Mouse (Mus musculus): ENCODE measurements at regions not wholly inside any gene's neighbourhood (a gene's known extent, or its start where the extent isn't known, plus 50 kb on each side); places are given as distances from the start of the nearest gene placed in this dataset.
A peak's percentile ranks its signal among the peaks of the same experiment; 100 is the strongest.

GRCm38 (mm10) chr6:140239356-140239755 is 184.5 kb upstream of the Plekha5 start:
- Histone ChIP-seq H3K27ac (replicated peaks; ENCODE audit: low read depth, low read length) (no peak overlapping the region), H3K36me3 (ENCODE audit: control insufficient read depth, insufficient read depth, low read length) (no peaks in the 10 kb centered on the region), H3K9ac (ENCODE audit: low read depth, low read length) (no peak overlapping the region), H3K9me3 (ENCODE audit: control insufficient read depth, low read length) (no peaks in the 10 kb centered on the region), H3K4me3 (ENCODE audit: low read depth, low read length) (no peak overlapping the region), H3K4me1 (ENCODE audit: control insufficient read depth, insufficient read depth, low read length) (no peaks in the 10 kb centered on the region), H3K27me3 (replicated peaks; ENCODE audit: control insufficient read depth, insufficient read depth, low read length) (no peaks in the 10 kb centered on the region), H3K4me2 (ENCODE audit: low read depth, low read length) (no peak overlapping the region)
- WGBS = 82% methylated on average over 8 of the region's 8 CpGs
- DNase-seq (ENCODE audit: low spot score) (no peak), ATAC-seq (ENCODE audit: low read depth) (no peak)

GRCm38 (mm10) chr6:140231537-140231936 is 190.3 kb upstream of the Plcz1 start:
- Histone ChIP-seq H3K9me3 (ENCODE audit: control insufficient read depth, low read length) (no peaks in the 10 kb centered on the region), H3K27ac (replicated peaks; ENCODE audit: low read depth, low read length) (no peak overlapping the region), H3K4me3 (ENCODE audit: low read depth, low read length) (no peak overlapping the region), H3K36me3 (ENCODE audit: control insufficient read depth, insufficient read depth, low read length) (no peaks in the 10 kb centered on the region), H3K9ac (ENCODE audit: low read depth, low read length) (no peak overlapping the region), H3K27me3 (replicated peaks; ENCODE audit: control insufficient read depth, insufficient read depth, low read length) (no peaks in the 10 kb centered on the region), H3K4me2 (ENCODE audit: low read depth, low read length) (no peak overlapping the region), H3K4me1 (ENCODE audit: control insufficient read depth, insufficient read depth, low read length) (no peaks in the 10 kb centered on the region)
- DNase-seq (ENCODE audit: low spot score) (no peak), ATAC-seq (ENCODE audit: low read depth) (no peak)
- 87% methylated on average over 4 of the region's 4 CpGs for WGBS

GRCm38 (mm10) chr6:140229295-140229694 is 188.0 kb upstream of the Plcz1 start:
- H3K9ac ChIP-seq (ENCODE audit: low read depth, low read length) = no peak overlapping the region
- peak; percentile 70 for DNase-seq (ENCODE audit: low spot score)
- H3K4me1 ChIP-seq (ENCODE audit: control insufficient read depth, insufficient read depth, low read length) = no peaks in the 10 kb centered on the region
- no peaks in the 10 kb centered on the region for H3K27me3 ChIP-seq (replicated peaks; ENCODE audit: control insufficient read depth, insufficient read depth, low read length)
- WGBS = 64% methylated on average over 9 of the region's 9 CpGs
- H3K4me3 ChIP-seq (ENCODE audit: low read depth, low read length) = no peak overlapping the region
- H3K4me2 ChIP-seq (ENCODE audit: low read depth, low read length) = no peak overlapping the region
- H3K36me3 ChIP-seq (ENCODE audit: control insufficient read depth, insufficient read depth, low read length) = no peaks in the 10 kb centered on the region
- no peak overlapping the region for H3K27ac ChIP-seq (replicated peaks; ENCODE audit: low read depth, low read length)
- ATAC-seq (ENCODE audit: low read depth) = no peak
- peaks cover 9% of the 10 kb centered on the region; the same call in 1 of the 2 replicates for H3K9me3 ChIP-seq (ENCODE audit: control insufficient read depth, low read length)

- ATAC-seq (ENCODE audit: low read depth) (no peak), DNase-seq (ENCODE audit: low spot score) (no peak)
- peaks cover 9% of the 10 kb centered on the region; the same call in 1 of the 2 replicates for H3K9me3 ChIP-seq (ENCODE audit: control insufficient read depth, low read length)
- WGBS = 65% methylated on average over 7 of the region's 7 CpGs
- no peaks in the 10 kb centered on the region for H3K36me3 ChIP-seq (ENCODE audit: control insufficient read depth, insufficient read depth, low read length)
- H3K9ac ChIP-seq (ENCODE audit: low read depth, low read length) = no peak overlapping the region
- H3K27ac ChIP-seq (replicated peaks; ENCODE audit: low read depth, low read length) = no peak overlapping the region
- no peak overlapping the region for H3K4me3 ChIP-seq (ENCODE audit: low read depth, low read length)
- H3K27me3 ChIP-seq (replicated peaks; ENCODE audit: control insufficient read depth, insufficient read depth, low read length) = no peaks in the 10 kb centered on the region
- H3K4me2 ChIP-seq (ENCODE audit: low read depth, low read length) = no peak overlapping the region
- H3K4me1 ChIP-seq (ENCODE audit: control insufficient read depth, insufficient read depth, low read length) = no peaks in the 10 kb centered on the region
Measured at GRCm38 (mm10) chr6:140228741-140229140, 187.5 kb upstream of the Plcz1 start.

- H3K36me3 ChIP-seq (ENCODE audit: control insufficient read depth, insufficient read depth, low read length) = no peaks in the 10 kb centered on the region
- H3K9me3 ChIP-seq (ENCODE audit: control insufficient read depth, low read length) = peaks cover 9% of the 10 kb centered on the region; the same call in 1 of the 2 replicates
- no peak overlapping the region for H3K4me2 ChIP-seq (ENCODE audit: low read depth, low read length)
- H3K27ac ChIP-seq (replicated peaks; ENCODE audit: low read depth, low read length) = no peak overlapping the region
- ATAC-seq (ENCODE audit: low read depth) = peak; percentile 50; the same call in 1 of the 2 replicates
- no peak overlapping the region for H3K9ac ChIP-seq (ENCODE audit: low read depth, low read length)
- DNase-seq (ENCODE audit: low spot score) = no peak
- no peaks in the 10 kb centered on the region for H3K4me1 ChIP-seq (ENCODE audit: control insufficient read depth, insufficient read depth, low read length)
- H3K27me3 ChIP-seq (replicated peaks; ENCODE audit: control insufficient read depth, insufficient read depth, low read length) = no peaks in the 10 kb centered on the region
- no peak overlapping the region for H3K4me3 ChIP-seq (ENCODE audit: low read depth, low read length)
- 55% methylated on average over 1 of the region's 1 CpGs for WGBS
Measured at GRCm38 (mm10) chr6:140222534-140223324, 181.5 kb upstream of the Plcz1 start.

- H3K4me2 ChIP-seq (ENCODE audit: low read depth, low read length) = no peak overlapping the region
- no peak overlapping the region for H3K27ac ChIP-seq (replicated peaks; ENCODE audit: low read depth, low read length)
- no peaks in the 10 kb centered on the region for H3K36me3 ChIP-seq (ENCODE audit: control insufficient read depth, insufficient read depth, low read length)
- no peak overlapping the region for H3K4me3 ChIP-seq (ENCODE audit: low read depth, low read length)
- H3K9ac ChIP-seq (ENCODE audit: low read depth, low read length) = no peak overlapping the region
- DNase-seq (ENCODE audit: low spot score) (no peak), ATAC-seq (ENCODE audit: low read depth) (no peak)
- peaks cover 9% of the 10 kb centered on the region; the same call in 1 of the 2 replicates for H3K9me3 ChIP-seq (ENCODE audit: control insufficient read depth, low read length)
- H3K27me3 ChIP-seq (replicated peaks; ENCODE audit: control insufficient read depth, insufficient read depth, low read length) = no peaks in the 10 kb centered on the region
- no peaks in the 10 kb centered on the region for H3K4me1 ChIP-seq (ENCODE audit: control insufficient read depth, insufficient read depth, low read length)
- WGBS = 72% methylated on average over 5 of the region's 5 CpGs
Measured at GRCm38 (mm10) chr6:140221653-140222272, 180.5 kb upstream of the Plcz1 start.

- H3K27ac ChIP-seq (replicated peaks; ENCODE audit: low read depth, low read length) = no peak overlapping the region
- ATAC-seq (ENCODE audit: low read depth) = no peak
Measured at GRCm38 (mm10) chr6:140218789-140219188, 177.5 kb upstream of the Plcz1 start.

GRCm38 (mm10) chr6:140212403-140212802 is 171.1 kb upstream of the Plcz1 start:
- Histone ChIP-seq H3K4me2 (ENCODE audit: low read depth, low read length) (no peak overlapping the region), H3K9ac (ENCODE audit: low read depth, low read length) (no peak overlapping the region), H3K36me3 (ENCODE audit: control insufficient read depth, insufficient read depth, low read length) (no peaks in the 10 kb centered on the region), H3K4me1 (ENCODE audit: control insufficient read depth, insufficient read depth, low read length) (no peaks in the 10 kb centered on the region), H3K9me3 (ENCODE audit: control insufficient read depth, low read length) (no peaks in the 10 kb centered on the region), H3K27me3 (replicated peaks; ENCODE audit: control insufficient read depth, insufficient read depth, low read length) (no peaks in the 10 kb centered on the region), H3K27ac (replicated peaks; ENCODE audit: low read depth, low read length) (no peak overlapping the region), H3K4me3 (ENCODE audit: low read depth, low read length) (no peak overlapping the region)
- no peak for DNase-seq (ENCODE audit: low spot score)
- 65% methylated on average over 2 of the region's 2 CpGs for WGBS
- ATAC-seq (ENCODE audit: low read depth) = no peak

More at GRCm38 (mm10) chr6:140218789-140219188, 177.5 kb upstream of the Plcz1 start:
- H3K4me1 ChIP-seq (ENCODE audit: control insufficient read depth, insufficient read depth, low read length) = no peaks in the 10 kb centered on the region
- H3K9ac ChIP-seq (ENCODE audit: low read depth, low read length) = no peak overlapping the region
- 86% methylated on average over 10 of the region's 10 CpGs for WGBS
- DNase-seq (ENCODE audit: low spot score) = no peak
- no peak overlapping the region for H3K4me2 ChIP-seq (ENCODE audit: low read depth, low read length)
- no peaks in the 10 kb centered on the region for H3K36me3 ChIP-seq (ENCODE audit: control insufficient read depth, insufficient read depth, low read length)
- H3K9me3 ChIP-seq (ENCODE audit: control insufficient read depth, low read length) = no peaks in the 10 kb centered on the region
- no peaks in the 10 kb centered on the region for H3K27me3 ChIP-seq (replicated peaks; ENCODE audit: control insufficient read depth, insufficient read depth, low read length)
- no peak overlapping the region for H3K4me3 ChIP-seq (ENCODE audit: low read depth, low read length)
